Mouse (Mus musculus) ES-E14 (cell line): Measurements from ENCODE around the gene Myo7a.

Experiments used
- HCFC1 ChIP-seq: IDR thresholded peaks from 2 replicates; pipeline ENCODE4 v1.6.1; 2012; ENCODE audit warnings: low read length, inconsistent platforms, borderline replicate concordance; ENCODE audit not compliant: insufficient read depth
- ZC3H11A ChIP-seq: IDR thresholded peaks from 2 replicates; pipeline ENCODE4 v1.6.1; 2012; ENCODE audit warnings: low read depth, mild to moderate bottlenecking, inconsistent platforms, low read length, borderline replicate concordance

DNA sequence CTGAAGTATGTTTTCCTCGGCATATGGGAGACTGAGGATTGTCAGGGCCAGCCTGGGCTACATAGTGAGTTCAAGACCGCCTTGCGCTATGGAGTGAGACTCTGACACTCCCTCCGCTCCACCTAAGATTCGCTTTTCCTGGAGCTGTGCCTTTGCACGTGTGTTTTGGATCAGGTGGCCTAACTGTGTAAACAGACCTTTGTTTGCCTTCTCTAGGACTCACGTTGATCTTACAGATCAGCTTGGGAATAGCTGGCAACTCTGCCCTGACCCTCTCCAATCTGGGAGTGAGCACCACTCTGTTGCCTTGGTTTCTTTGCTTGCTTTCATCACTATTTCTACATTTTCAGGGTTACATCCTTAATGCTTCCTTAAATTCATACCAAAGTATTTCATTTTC is 116.7 kb downstream of the Myo7a start:
- TF ChIP-seq HCFC1 (no peak), ZC3H11A (no peak)
